ENCODE assay signal across 24 mouse cellular contexts in the genomic region with DNA sequence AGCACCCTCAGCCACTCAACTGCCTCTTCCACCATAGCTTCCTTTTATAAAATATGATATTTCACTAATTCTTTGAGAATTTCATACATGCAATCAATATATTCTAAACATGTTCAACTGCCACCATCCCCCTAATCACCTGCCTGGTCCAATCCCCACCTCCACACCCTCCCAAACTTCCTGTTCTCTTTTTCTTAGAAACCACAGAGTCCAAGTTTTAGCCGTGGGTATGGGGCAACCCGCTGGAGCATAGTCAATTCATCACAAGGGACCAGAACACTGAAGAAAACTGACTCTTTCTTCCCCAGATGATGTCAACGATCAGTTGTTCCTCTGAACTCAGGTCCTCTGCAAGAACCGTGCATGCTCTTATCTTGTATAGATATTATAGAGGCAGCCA.
"Had no signal": no experiment of that assay in that cellular context is flagged by ENCODE, and none has a peak within 500 bp of the region (broad histone marks: within the 10 kb centered on the region; RNA-seq: fewer than 3 reads in every experiment).

No protein-coding gene starts in this region.

- H3K4me3 ChIP-seq: heart, embryonic 10.5 days; heart, embryonic 12.5 days; hindbrain, embryonic 13.5 days; hindbrain, embryonic 15.5 days; kidney, embryonic 15.5 days; limb, embryonic 13.5 days; limb, embryonic 15.5 days; liver, embryonic 12.5 days had no signal

- H3K27me3 ChIP-seq: heart, embryonic 12.5 days; hindbrain, embryonic 13.5 days; hindbrain, embryonic 15.5 days; kidney, embryonic 15.5 days; limb, embryonic 15.5 days; liver, embryonic 12.5 days had no signal

- DNase-seq: gastrocnemius, postnatal 14 days; gastrocnemius, postnatal 36 days; heart, adult 18-20 months; heart, postnatal 10 days; heart, postnatal 4 days; kidney, adult 11 months; kidney, adult 2 months; kidney, adult 9 months; kidney, postnatal 14 days; kidney, postnatal 36 days; layer of hippocampus, adult 9-11 months; layer of hippocampus, postnatal 36 days; left cerebral cortex, postnatal 4 days had no signal

- ATAC-seq: hindbrain, postnatal 0 days; intestine, embryonic 16.5 days; liver, embryonic 12.5 days had no signal

- H3K4me1 ChIP-seq: heart, embryonic 10.5 days; heart, embryonic 12.5 days; hindbrain, embryonic 13.5 days; hindbrain, embryonic 15.5 days; kidney, embryonic 15.5 days; limb, embryonic 13.5 days; limb, embryonic 15.5 days; liver, embryonic 12.5 days had no signal

- H3K9ac ChIP-seq: heart, embryonic 12.5 days; hindbrain, embryonic 13.5 days; hindbrain, embryonic 15.5 days; kidney, embryonic 15.5 days; limb, embryonic 13.5 days; limb, embryonic 15.5 days; liver, embryonic 12.5 days had no signal

- H3K9me3 ChIP-seq: heart, embryonic 10.5 days; hindbrain, embryonic 13.5 days; hindbrain, embryonic 15.5 days; kidney, embryonic 15.5 days; limb, embryonic 13.5 days; limb, embryonic 15.5 days; liver, embryonic 12.5 days had no signal

- H3K4me2 ChIP-seq: heart, embryonic 12.5 days; hindbrain, embryonic 13.5 days; hindbrain, embryonic 15.5 days; kidney, embryonic 15.5 days; limb, embryonic 13.5 days; limb, embryonic 15.5 days; liver, embryonic 12.5 days had no signal

- H3K36me3 ChIP-seq: heart, embryonic 10.5 days; heart, embryonic 12.5 days; hindbrain, embryonic 13.5 days; hindbrain, embryonic 15.5 days; kidney, embryonic 15.5 days; limb, embryonic 13.5 days; limb, embryonic 15.5 days; liver, embryonic 12.5 days had no signal

- H3K27ac ChIP-seq: heart, embryonic 10.5 days; hindbrain, embryonic 13.5 days; hindbrain, embryonic 15.5 days; hindbrain, postnatal 0 days; kidney, embryonic 15.5 days; kidney, postnatal 0 days; limb, embryonic 13.5 days; limb, embryonic 15.5 days; liver, embryonic 12.5 days had no signal
